Mouse (Mus musculus): ENCODE results near the gene Bok.

DNA sequence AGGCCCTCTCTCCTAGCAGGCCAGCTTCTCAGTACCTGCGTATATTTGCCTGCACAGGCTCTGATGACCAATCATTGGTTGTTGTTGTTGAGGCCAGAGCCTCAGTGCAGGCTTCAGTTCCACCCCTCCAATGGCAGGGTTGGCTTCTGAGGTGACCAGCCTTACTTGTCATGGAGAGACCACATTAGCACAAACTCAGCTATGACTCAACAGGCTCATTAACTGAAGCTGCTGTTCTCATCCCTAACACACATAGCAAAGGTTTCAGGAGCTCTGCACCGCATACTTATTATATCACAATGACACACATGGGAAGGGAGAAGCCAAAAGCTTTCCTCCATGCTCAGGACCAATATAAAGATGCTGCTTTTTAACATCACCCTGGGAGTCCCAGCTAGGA is 55.2 kb downstream of the Bok start:
- TF ChIP-seq CTCF (IDR thresholded peaks at IDR 0.05; ENCODE audit: control insufficient read depth, insufficient read depth, low read length) (no peak), POLR2A (IDR thresholded peaks at IDR 0.05; ENCODE audit: borderline replicate concordance, control insufficient read depth, low read depth, low read length) (no peak)

Data from bone marrow, adult 2 months (tissue).